Mouse (Mus musculus): ENCODE data around the gene Znhit6. TPM values are rescaled to one million over a fixed set of nuclear protein-coding genes. Genes with fewer than 3 reads are reported as not detected.

The Znhit6 gene
- polyA plus RNA-seq, 1 experiment from 2014 or later = 43.0 TPM

DNA sequence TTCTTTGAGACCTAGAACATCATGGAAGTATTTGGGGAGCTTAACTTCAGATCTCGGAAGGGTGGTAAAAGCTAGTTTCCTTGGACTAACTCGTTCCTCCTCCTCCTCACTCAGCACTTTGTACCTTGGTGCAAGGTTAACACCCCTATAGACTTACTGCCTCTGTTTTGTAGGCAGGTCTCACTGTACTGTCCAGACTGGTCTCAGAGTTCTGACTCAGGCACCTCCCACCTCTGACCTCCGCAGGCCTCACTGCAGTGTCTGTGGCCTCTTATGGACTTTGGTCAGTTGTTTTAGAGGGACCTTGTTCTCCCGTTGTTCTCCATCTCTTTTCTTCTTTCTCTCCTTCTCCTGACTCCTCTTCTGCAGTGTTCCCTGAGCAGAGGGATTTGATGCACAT is 7.0 kb downstream of the Znhit6 start:
- Histone ChIP-seq H3K36me3 (replicated peaks) (peaks cover 62% of the 10 kb centered on the region), H3K4me3 (replicated peaks) (no peak overlapping the region), H3K9ac (no peak overlapping the region), H3K27ac (no peak overlapping the region), H3K4me2 (no peak overlapping the region), H3K4me1 (no peaks in the 10 kb centered on the region), H3K27me3 (no peaks in the 10 kb centered on the region), H3K9me3 (no peaks in the 10 kb centered on the region)
- ATAC-seq (ENCODE audit: low FRiP score) = no peak
- 90% methylated on average over 4 of the region's 4 CpGs for WGBS

DNA sequence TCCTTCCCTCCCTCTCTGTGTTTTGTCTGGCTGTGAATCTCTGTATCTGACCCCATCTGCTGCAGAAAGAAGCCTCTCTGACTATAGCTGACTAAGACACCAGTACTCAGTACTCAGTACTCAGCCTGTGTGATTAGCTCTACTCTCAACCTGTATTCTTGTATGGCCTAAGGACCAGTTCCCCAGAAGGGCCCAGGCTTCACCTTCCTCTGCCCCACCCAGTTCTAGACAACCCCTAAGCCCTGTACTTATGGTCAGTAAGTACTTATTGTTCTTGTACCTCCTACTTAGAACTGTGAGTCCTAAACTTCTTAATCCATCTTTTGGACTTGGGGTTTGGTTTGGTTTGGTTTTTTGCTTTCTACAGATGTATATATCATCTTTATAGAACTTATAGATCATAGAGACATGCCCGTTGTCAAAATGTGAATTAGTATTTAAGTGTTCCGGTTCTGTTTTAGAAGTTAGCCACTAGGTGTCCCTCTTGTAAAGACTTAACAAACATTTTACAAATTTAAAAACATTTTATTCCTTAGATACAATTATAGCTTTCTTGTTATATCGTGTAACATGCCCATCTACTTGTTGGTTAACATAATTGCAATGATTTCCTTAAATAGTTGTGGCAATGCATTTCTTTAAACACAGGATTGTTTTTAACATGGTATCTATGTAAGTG is 7.7 kb downstream of the Znhit6 start:
- Histone ChIP-seq H3K4me2 (no peak overlapping the region), H3K9ac (no peak overlapping the region), H3K4me1 (no peaks in the 10 kb centered on the region), H3K27me3 (no peaks in the 10 kb centered on the region), H3K27ac (no peak overlapping the region), H3K36me3 (replicated peaks) (peaks cover 56% of the 10 kb centered on the region), H3K4me3 (replicated peaks) (no peak overlapping the region), H3K9me3 (no peaks in the 10 kb centered on the region)
- WGBS = 67% methylated on average over 3 of the region's 3 CpGs
- no peak for ATAC-seq (ENCODE audit: low FRiP score)

GRCm38 (mm10) chr3:145590562-145590961 is 14.6 kb downstream of the Znhit6 start:
- no peak overlapping the region for H3K4me2 ChIP-seq
- WGBS = 95% methylated on average over 4 of the region's 4 CpGs
- H3K9ac ChIP-seq = no peak overlapping the region
- H3K4me1 ChIP-seq = no peaks in the 10 kb centered on the region
- H3K27ac ChIP-seq = no peak overlapping the region
- no peaks in the 10 kb centered on the region for H3K27me3 ChIP-seq
- no peak overlapping the region for H3K4me3 ChIP-seq (replicated peaks)
- H3K9me3 ChIP-seq = no peaks in the 10 kb centered on the region
- ATAC-seq (ENCODE audit: low FRiP score) = no peak
- H3K36me3 ChIP-seq (replicated peaks) = peaks cover 57% of the 10 kb centered on the region

- no peak overlapping the region for H3K27ac ChIP-seq
- H3K4me1 ChIP-seq = no peaks in the 10 kb centered on the region
- H3K9ac ChIP-seq = no peak overlapping the region
- 91% methylated on average over 6 of the region's 6 CpGs for WGBS
- H3K9me3 ChIP-seq = no peaks in the 10 kb centered on the region
- no peak overlapping the region for H3K4me2 ChIP-seq
- no peaks in the 10 kb centered on the region for H3K27me3 ChIP-seq
- H3K36me3 ChIP-seq (replicated peaks) = peaks cover 50% of the 10 kb centered on the region
- H3K4me3 ChIP-seq (replicated peaks) = no peak overlapping the region
- no peak for ATAC-seq (ENCODE audit: low FRiP score)
These were observed 16.0 kb downstream of the Znhit6 start for GRCm38 (mm10) chr3:145591841-145592542.

DNA sequence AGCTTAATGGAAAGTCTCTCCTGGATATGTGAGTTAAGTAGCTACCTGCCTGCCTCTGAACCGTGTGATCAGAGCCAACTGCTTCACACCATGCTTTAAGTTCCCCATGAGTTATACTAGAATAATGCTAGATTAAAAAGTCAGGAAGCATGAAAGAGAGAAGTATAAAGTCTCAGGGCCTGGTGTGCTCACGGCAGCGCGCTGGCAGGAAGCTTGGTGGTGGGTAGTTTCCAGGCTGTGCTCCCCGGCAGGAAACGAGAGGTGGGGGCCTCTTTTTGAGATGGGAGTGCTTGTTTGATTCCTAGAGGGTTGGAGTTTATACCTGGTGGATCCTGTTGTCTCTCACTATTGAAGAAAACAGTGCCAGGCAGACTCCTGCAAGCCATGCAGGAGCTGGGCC is 19.3 kb downstream of the Znhit6 start:
- ATAC-seq (ENCODE audit: low FRiP score) = no peak
- no peak overlapping the region for H3K4me3 ChIP-seq (replicated peaks)
- H3K9ac ChIP-seq = no peak overlapping the region
- 92% methylated on average over 6 of the region's 6 CpGs for WGBS
- no peaks in the 10 kb centered on the region for H3K9me3 ChIP-seq
- peaks cover 67% of the 10 kb centered on the region for H3K36me3 ChIP-seq (replicated peaks)
- no peak overlapping the region for H3K4me2 ChIP-seq
- no peak overlapping the region for H3K27ac ChIP-seq
- no peaks in the 10 kb centered on the region for H3K4me1 ChIP-seq
- H3K27me3 ChIP-seq = no peaks in the 10 kb centered on the region

DNA sequence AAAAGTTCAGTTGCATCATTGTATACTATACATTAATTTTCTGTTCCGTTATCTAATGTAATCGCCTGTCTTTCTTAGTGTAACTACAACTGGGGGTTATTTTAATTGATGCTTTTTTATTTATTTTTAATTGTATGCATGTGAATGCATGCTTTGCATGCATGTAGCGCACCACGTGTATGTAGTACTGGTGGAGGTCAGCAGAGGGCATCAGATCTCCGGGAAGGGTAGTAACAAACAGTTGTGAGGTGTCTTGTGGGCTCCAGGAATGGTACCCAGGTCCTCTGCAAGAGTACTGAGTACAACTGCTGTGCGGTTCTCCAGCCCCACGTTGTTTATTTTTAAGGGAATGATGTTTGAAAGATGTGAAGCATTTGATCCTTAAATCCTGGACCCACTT is 23.1 kb downstream of the Znhit6 start:
- Histone ChIP-seq H3K4me1 (peaks cover 8% of the 10 kb centered on the region; the same call in 1 of the 2 replicates), H3K4me3 (replicated peaks) (no peak overlapping the region), H3K36me3 (replicated peaks) (peaks cover 70% of the 10 kb centered on the region), H3K27ac (no peak overlapping the region), H3K27me3 (no peaks in the 10 kb centered on the region), H3K9me3 (no peaks in the 10 kb centered on the region), H3K4me2 (no peak overlapping the region), H3K9ac (no peak overlapping the region)
- WGBS = 96% methylated on average over 7 of the region's 7 CpGs
- ATAC-seq (ENCODE audit: low FRiP score) = no peak

DNA sequence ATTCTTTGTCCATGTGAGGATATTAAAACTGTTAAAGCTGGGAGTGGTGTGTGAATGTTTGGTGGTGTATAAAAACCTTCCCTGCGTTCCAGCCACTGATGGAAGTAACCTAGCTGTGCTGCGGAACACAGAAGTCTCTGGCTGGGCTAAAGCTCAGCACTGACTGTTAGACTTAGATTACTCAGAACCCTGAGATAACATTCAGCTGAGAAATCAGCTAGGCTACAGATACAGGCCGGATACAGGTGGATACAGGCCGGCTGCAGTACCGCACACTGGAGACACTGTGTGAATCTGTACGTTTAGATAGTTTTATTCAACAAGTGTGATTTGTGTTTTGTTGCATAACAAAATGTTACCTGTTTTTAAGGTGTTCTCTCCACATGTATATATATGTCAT is 24.8 kb downstream of the Znhit6 start:
- Histone ChIP-seq H3K4me3 (replicated peaks) (no peak overlapping the region), H3K9ac (no peak overlapping the region), H3K4me1 (peaks cover 8% of the 10 kb centered on the region; the same call in 1 of the 2 replicates), H3K27me3 (no peaks in the 10 kb centered on the region), H3K4me2 (no peak overlapping the region), H3K36me3 (replicated peaks) (peaks cover 73% of the 10 kb centered on the region), H3K27ac (no peak overlapping the region), H3K9me3 (no peaks in the 10 kb centered on the region)
- ATAC-seq (ENCODE audit: low FRiP score) = no peak
- WGBS = 90% methylated on average over 6 of the region's 6 CpGs

- Histone ChIP-seq H3K27me3 (no peaks in the 10 kb centered on the region), H3K36me3 (replicated peaks) (peaks cover 71% of the 10 kb centered on the region), H3K4me3 (replicated peaks) (no peak overlapping the region), H3K4me2 (no peak overlapping the region), H3K9me3 (no peaks in the 10 kb centered on the region), H3K27ac (no peak overlapping the region), H3K4me1 (peaks cover 8% of the 10 kb centered on the region; the same call in 1 of the 2 replicates), H3K9ac (no peak overlapping the region)
- 86% methylated on average over 6 of the region's 6 CpGs for WGBS
- ATAC-seq (ENCODE audit: low FRiP score) = no peak
These were observed 25.3 kb downstream of the Znhit6 start for GRCm38 (mm10) chr3:145601345-145601744.

- ATAC-seq (ENCODE audit: low FRiP score) = no peak
- Histone ChIP-seq H3K27me3 (no peaks in the 10 kb centered on the region), H3K27ac (no peak overlapping the region), H3K4me3 (replicated peaks) (no peak overlapping the region), H3K9ac (no peak overlapping the region), H3K4me2 (no peak overlapping the region), H3K9me3 (no peaks in the 10 kb centered on the region), H3K36me3 (replicated peaks) (peaks cover 74% of the 10 kb centered on the region), H3K4me1 (peaks cover 8% of the 10 kb centered on the region; the same call in 1 of the 2 replicates)
- 72% methylated on average over 11 of the region's 11 CpGs for WGBS
These were observed 26.6 kb downstream of the Znhit6 start for GRCm38 (mm10) chr3:145602410-145603206.

DNA sequence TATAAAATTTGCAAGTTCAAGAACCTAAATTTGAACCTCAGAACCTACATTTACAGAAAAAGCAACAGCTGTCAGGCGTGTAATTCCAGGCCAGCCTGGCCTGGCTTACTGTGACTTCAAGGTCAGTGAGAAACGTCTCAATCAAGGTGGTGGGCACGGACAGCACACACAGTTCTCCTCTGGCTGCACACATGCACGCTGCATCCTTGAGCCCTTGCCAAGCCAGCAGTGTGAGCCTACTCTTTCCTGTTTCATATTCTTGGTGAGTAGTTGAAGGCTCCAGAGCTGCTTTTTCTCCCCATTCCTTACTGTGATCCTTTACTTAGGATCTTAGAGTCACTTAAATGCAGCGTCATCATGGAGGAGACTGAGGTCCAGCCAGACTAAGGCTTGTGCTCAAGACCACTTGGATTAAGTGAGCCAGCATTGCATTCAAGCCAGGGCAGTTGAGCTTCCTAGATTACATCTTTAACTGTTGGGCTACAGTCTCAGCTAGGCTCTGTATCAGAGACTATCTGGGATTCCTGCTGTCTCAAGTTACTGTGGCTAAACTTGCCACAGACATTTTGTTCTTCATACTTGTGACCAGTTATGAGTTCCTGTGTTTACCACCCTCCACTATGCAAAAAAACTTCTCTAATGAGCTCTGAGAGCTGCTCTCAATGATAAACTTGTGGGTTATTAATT is 29.6 kb downstream of the Znhit6 start:
- Histone ChIP-seq H3K36me3 (replicated peaks) (peaks cover 47% of the 10 kb centered on the region), H3K9ac (no peak overlapping the region), H3K27ac (no peak overlapping the region), H3K4me2 (no peak overlapping the region), H3K9me3 (no peaks in the 10 kb centered on the region), H3K4me1 (peaks cover 8% of the 10 kb centered on the region; the same call in 1 of the 2 replicates), H3K4me3 (replicated peaks) (no peak overlapping the region), H3K27me3 (no peaks in the 10 kb centered on the region)
- WGBS = 94% methylated on average over 5 of the region's 5 CpGs
- ATAC-seq (ENCODE audit: low FRiP score) = no peak

- H3K4me1 ChIP-seq = no peaks in the 10 kb centered on the region
- H3K36me3 ChIP-seq (replicated peaks) = peaks cover 33% of the 10 kb centered on the region
- H3K27ac ChIP-seq = no peak overlapping the region
- H3K27me3 ChIP-seq = no peaks in the 10 kb centered on the region
- H3K9ac ChIP-seq = no peak overlapping the region
- H3K9me3 ChIP-seq = no peaks in the 10 kb centered on the region
- WGBS = 91% methylated on average over 5 of the region's 5 CpGs
- H3K4me3 ChIP-seq (replicated peaks) = no peak overlapping the region
- no peak for ATAC-seq (ENCODE audit: low FRiP score)
- H3K4me2 ChIP-seq = no peak overlapping the region
These were observed 32.3 kb downstream of the Znhit6 start for GRCm38 (mm10) chr3:145608320-145608719.

DNA sequence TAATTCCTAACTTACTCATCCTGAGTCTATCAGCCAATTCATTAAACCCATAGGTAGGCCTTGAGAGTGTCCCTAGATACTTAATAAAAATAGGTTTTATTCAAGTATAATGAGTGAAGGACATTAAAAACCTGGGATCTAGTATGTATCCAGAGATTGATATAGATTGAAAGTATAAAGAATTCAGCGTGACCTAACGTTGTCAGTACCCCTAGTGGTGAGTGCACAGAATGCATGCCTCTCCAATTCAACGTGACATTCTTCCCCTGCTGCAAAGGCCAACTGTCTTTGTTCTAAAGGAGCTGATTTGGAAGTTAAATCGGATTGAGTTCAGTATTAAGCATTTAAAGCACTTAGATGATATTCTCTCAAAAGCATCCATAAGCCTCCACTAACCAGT is 36.7 kb downstream of the Znhit6 start:
- Histone ChIP-seq H3K27ac (no peak overlapping the region), H3K36me3 (replicated peaks) (no peaks in the 10 kb centered on the region), H3K9ac (no peak overlapping the region), H3K4me3 (replicated peaks) (no peak overlapping the region), H3K9me3 (no peaks in the 10 kb centered on the region), H3K4me2 (no peak overlapping the region), H3K4me1 (peaks cover 14% of the 10 kb centered on the region), H3K27me3 (peaks cover 3% of the 10 kb centered on the region; the same call in 1 of the 2 replicates)
- WGBS = 24% methylated on average over 4 of the region's 4 CpGs
- no peak for ATAC-seq (ENCODE audit: low FRiP score)

All from forebrain, embryonic 12.5 days (tissue).